Mouse (Mus musculus) thymus, adult 2 months (tissue): ENCODE data around the gene Mrc2. TPM values are rescaled to one million over a fixed set of nuclear protein-coding genes. Genes with fewer than 3 reads are reported as not detected.

Source experiments
- DNase-seq: peaks from one replicate; pipeline ENCODE4 v3.0.0; 2021
- H3K27ac ChIP-seq: fragments of 200-500 bp; 2 replicates; pipeline ENCODE4 v1.5.1; 2012; ENCODE audit warnings: low read length, control low read depth; ENCODE audit not compliant: control insufficient read depth, insufficient read depth
- H3K27me3 ChIP-seq: fragments of 200-500 bp; 2 replicates; pipeline ENCODE4 v1.6.1; 2012; ENCODE audit warnings: mild to moderate bottlenecking, low read length, moderate library complexity, mixed read lengths; ENCODE audit not compliant: control insufficient read depth, insufficient read depth
- H3K36me3 ChIP-seq: fragments of 200-500 bp; 2 replicates; pipeline ENCODE4 v1.6.1; 2012; ENCODE audit warnings: mild to moderate bottlenecking, low read length, moderate library complexity; ENCODE audit not compliant: control insufficient read depth, insufficient read depth
- H3K4me1 ChIP-seq: fragments of 200-500 bp; replicated peaks from 2 replicates; pipeline ENCODE4 v1.6.1; 2012; ENCODE audit warnings: low read length; ENCODE audit not compliant: control insufficient read depth, insufficient read depth
- H3K4me3 ChIP-seq: fragments of 200-500 bp; 2 replicates; pipeline ENCODE4 v1.5.1; 2012; ENCODE audit warnings: mild to moderate bottlenecking, low read length, control low read depth, moderate library complexity; ENCODE audit not compliant: control insufficient read depth, insufficient read depth
- CTCF ChIP-seq: fragments of 200-500 bp; IDR thresholded peaks from 2 replicates; pipeline ENCODE4 v1.5.1; 2012; ENCODE audit warnings: mild to moderate bottlenecking, control low read depth, low read length, moderate library complexity, borderline replicate concordance; ENCODE audit not compliant: control insufficient read depth, poor library complexity, insufficient read depth; ENCODE audit errors: extremely low read depth
- POLR2A ChIP-seq: fragments of 200-500 bp; IDR thresholded peaks from 2 replicates; pipeline ENCODE4 v1.6.1; 2012; ENCODE audit warnings: mild to moderate bottlenecking, low read length, control low read depth, moderate library complexity; ENCODE audit not compliant: control insufficient read depth, poor library complexity, insufficient read depth; ENCODE audit errors: extremely low read depth
- WGBS: fragments of 180-500 bp; shearing (Covaris S2); methylation state at CpG from one replicate; pipeline ENCODE4 v1.1.7; 2018; 5-methylcytosine and 5-hydroxymethylcytosine counted together
- polyA plus RNA-seq: library from polyadenylated mRNA; depleted of rRNA; stranded (reverse); fragments of >200 nt; gene quantifications from 2 replicates; pipeline ENCODE4 v1.2.3, GENCODE M21; 2012

The Mrc2 gene
- polyA plus RNA-seq, 1 experiment: 4.6 TPM

GRCm38 (mm10) chr11:105261601-105262351 is 30.7 kb upstream of the Mrc2 start:
- peaks cover 68% of the 10 kb centered on the region for H3K36me3 ChIP-seq
- WGBS: 90% methylated on average over 4 of the region's 4 CpGs
- H3K4me3 ChIP-seq: no peak overlapping the region
- H3K4me1 ChIP-seq: no peaks in the 10 kb centered on the region
- no peak for DNase-seq
- H3K27ac ChIP-seq: no peak overlapping the region
- no peaks in the 10 kb centered on the region for H3K27me3 ChIP-seq
- TF ChIP-seq CTCF: no peak
- TF ChIP-seq POLR2A: no peak

- TF ChIP-seq CTCF (no peak), POLR2A (no peak)
- Histone ChIP-seq H3K36me3 (peaks cover 65% of the 10 kb centered on the region), H3K4me1 (no peaks in the 10 kb centered on the region), H3K27ac (no peak overlapping the region), H3K4me3 (no peak overlapping the region), H3K27me3 (no peaks in the 10 kb centered on the region)
- DNase-seq: no peak
These were observed 27.9 kb upstream of the Mrc2 start for GRCm38 (mm10) chr11:105264506-105264905.

DNA sequence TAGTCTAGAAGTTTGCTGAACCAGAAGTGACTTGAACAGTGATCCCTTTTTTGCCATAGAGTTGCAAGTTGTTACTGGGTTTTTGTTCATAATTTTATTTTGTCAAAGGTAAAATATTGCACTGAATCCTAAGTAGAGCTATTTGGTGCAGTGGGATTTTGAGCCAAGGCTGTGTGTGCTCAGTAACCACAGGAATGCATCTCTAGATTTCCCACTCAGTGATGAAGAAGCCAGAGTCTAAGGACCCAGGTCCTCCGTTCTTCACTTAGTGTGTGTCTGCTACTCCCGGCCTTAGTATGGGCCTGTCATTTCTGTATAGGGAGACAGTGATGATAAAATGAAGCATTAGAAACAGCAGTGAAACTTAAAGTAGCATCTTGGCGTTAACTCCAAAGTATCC is 27.5 kb upstream of the Mrc2 start:
- WGBS: 98% methylated on average over 3 of the region's 3 CpGs
- no peak overlapping the region for H3K4me3 ChIP-seq
- TF ChIP-seq CTCF (no peak), POLR2A (no peak)
- no peaks in the 10 kb centered on the region for H3K27me3 ChIP-seq
- no peak for DNase-seq
- no peak overlapping the region for H3K27ac ChIP-seq
- H3K36me3 ChIP-seq: peaks cover 62% of the 10 kb centered on the region
- H3K4me1 ChIP-seq: no peaks in the 10 kb centered on the region

- Histone ChIP-seq H3K4me1 (no peaks in the 10 kb centered on the region), H3K36me3 (peaks cover 52% of the 10 kb centered on the region), H3K27ac (no peak overlapping the region), H3K4me3 (no peak overlapping the region), H3K27me3 (no peaks in the 10 kb centered on the region)
- WGBS: 40% methylated on average over 2 of the region's 2 CpGs
- TF ChIP-seq CTCF: no peak
- TF ChIP-seq POLR2A: no peak
- DNase-seq: peak; percentile 22
These were observed 22.3 kb upstream of the Mrc2 start for GRCm38 (mm10) chr11:105270155-105270554.

GRCm38 (mm10) chr11:105280456-105280855 is 12.0 kb upstream of the Mrc2 start:
- H3K4me1 ChIP-seq: no peaks in the 10 kb centered on the region
- TF ChIP-seq POLR2A (no peak), CTCF (no peak)
- no peak overlapping the region for H3K4me3 ChIP-seq
- peaks cover 64% of the 10 kb centered on the region for H3K36me3 ChIP-seq
- H3K27ac ChIP-seq: no peak overlapping the region
- H3K27me3 ChIP-seq: no peaks in the 10 kb centered on the region
- WGBS: 98% methylated on average over 6 of the region's 6 CpGs
- no peak for DNase-seq

- Histone ChIP-seq H3K4me3 (no peak overlapping the region), H3K27me3 (no peaks in the 10 kb centered on the region), H3K27ac (no peak overlapping the region), H3K4me1 (no peaks in the 10 kb centered on the region), H3K36me3 (peaks cover 55% of the 10 kb centered on the region)
- WGBS: 96% methylated on average over 7 of the region's 7 CpGs
- no peak for TF ChIP-seq CTCF
- DNase-seq: no peak
These were observed 11.2 kb upstream of the Mrc2 start for GRCm38 (mm10) chr11:105281291-105281690.

GRCm38 (mm10) chr11:105281763-105282459 is 10.5 kb upstream of the Mrc2 start:
- H3K27ac ChIP-seq: no peak overlapping the region
- no peaks in the 10 kb centered on the region for H3K4me1 ChIP-seq
- WGBS: 97% methylated on average over 12 of the region's 12 CpGs
- no peak overlapping the region for H3K4me3 ChIP-seq
- no peak for DNase-seq
- TF ChIP-seq CTCF: no peak
- no peak for TF ChIP-seq POLR2A
- peaks cover 49% of the 10 kb centered on the region for H3K36me3 ChIP-seq
- no peaks in the 10 kb centered on the region for H3K27me3 ChIP-seq
